Mouse (Mus musculus) stomach, postnatal 0 days (tissue): ENCODE data around the gene Samd11. TPM values are rescaled to one million over a fixed set of nuclear protein-coding genes. Genes with fewer than 3 reads are reported as not detected.
A peak's percentile ranks its signal among the peaks of the same experiment; 100 is the strongest.

ENCODE experiments used
- ATAC-seq: fragments of 200-750 bp; cut with Nextera tagmentation; 2 replicates; pipeline ENCODE4 v1.8.0; 2017; ENCODE audit not compliant: low FRiP score, low TSS enrichment
- DNase-seq: peaks from one replicate; pipeline ENCODE4 v3.0.0-alpha.2; 2016; ENCODE audit warnings: low spot score
- H3K27ac ChIP-seq: fragments of 300-500 bp; sonication (generic); replicated peaks from 2 replicates; pipeline ENCODE4 v1.5.1; 2014; ENCODE audit warnings: mild to moderate bottlenecking, control low read depth
- H3K27me3 ChIP-seq: fragments of 300-500 bp; sonication (generic); 2 replicates; pipeline ENCODE4 v1.6.1; 2014; ENCODE audit warnings: low read length; ENCODE audit not compliant: control insufficient read depth, insufficient read depth
- H3K36me3 ChIP-seq: fragments of 300-500 bp; sonication (generic); 2 replicates; pipeline ENCODE4 v1.6.1; 2014; ENCODE audit warnings: low read length, mixed read lengths; ENCODE audit not compliant: control insufficient read depth, insufficient read depth
- H3K4me1 ChIP-seq: fragments of 300-500 bp; sonication (generic); replicated peaks from 2 replicates; pipeline ENCODE4 v1.6.1; 2014; ENCODE audit warnings: antibody characterized with exemption; ENCODE audit not compliant: control insufficient read depth, insufficient read depth
- H3K4me2 ChIP-seq: fragments of 300-500 bp; sonication (generic); replicated peaks from 2 replicates; pipeline ENCODE4 v1.6.1; 2014; ENCODE audit warnings: low read depth, mild to moderate bottlenecking, control low read depth, moderate library complexity
- H3K4me3 ChIP-seq: fragments of 300-500 bp; sonication (generic); 2 replicates; pipeline ENCODE4 v1.5.1; 2014; ENCODE audit warnings: low read depth, low read length, control low read depth
- H3K9ac ChIP-seq: fragments of 300-500 bp; sonication (generic); 2 replicates; pipeline ENCODE4 v1.6.1; 2014; ENCODE audit warnings: mild to moderate bottlenecking, low read length, control low read depth, mixed read lengths
- H3K9me3 ChIP-seq: fragments of 300-500 bp; sonication (generic); 2 replicates; pipeline ENCODE4 v1.6.1; 2016; ENCODE audit warnings: low read length; ENCODE audit not compliant: control insufficient read depth
- CTCF ChIP-seq: IDR thresholded peaks from 2 replicates; pipeline ENCODE4 v1.5.1; 2016; ENCODE audit warnings: antibody characterized with exemption, low read depth, mild to moderate bottlenecking, moderate library complexity
- EP300 ChIP-seq: optimal IDR thresholded peaks from 2 replicates; pipeline ENCODE3; 2016; ENCODE audit warnings: antibody characterized with exemption
- WGBS: fragments of 180-500 bp; shearing (Covaris S2); extraction: QIAGEN DNeasy Blood & Tissue Kit; methylation state at CpG from one replicate; pipeline ENCODE4 v1.1.7; 2014; 5-methylcytosine and 5-hydroxymethylcytosine counted together
- polyA plus RNA-seq: library from polyadenylated mRNA; unstranded; fragments of >200 nt; fragmentation: Nextera tagmentation; extraction: Ambion mirVana; gene quantifications from 2 replicates; pipeline ENCODE4 v1.2.1, GENCODE M21; 2015

Samd11 gene
- polyA plus RNA-seq, 1 experiment from 2014 or later, result 0.18 TPM

DNA sequence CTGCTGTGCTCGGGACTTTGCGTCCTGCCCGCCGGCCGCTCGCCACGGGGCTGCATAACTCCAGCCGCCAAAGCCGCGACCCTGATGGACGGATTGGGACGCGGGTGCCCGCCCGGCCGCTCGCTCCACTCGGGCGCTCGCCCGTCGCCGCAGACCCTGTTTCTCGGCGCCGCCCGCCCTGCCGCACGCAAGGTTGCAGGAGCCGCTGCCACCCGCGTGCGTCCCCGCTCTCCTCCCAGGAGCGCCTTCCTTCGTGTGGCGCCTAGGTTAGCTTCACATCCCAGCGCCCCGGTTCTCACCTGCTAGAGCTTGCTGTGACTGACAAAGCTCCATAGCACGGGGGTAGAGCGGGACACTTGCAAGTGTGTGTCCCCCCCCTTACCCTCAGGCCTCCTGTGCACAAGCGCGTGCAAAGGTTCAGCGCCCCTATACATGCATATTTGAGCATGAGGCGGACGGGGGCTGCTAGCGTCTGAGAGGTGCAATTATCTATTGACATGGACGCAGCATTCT, 20.7 kb downstream of the Samd11 start, which contains the start of gene Plekhn1:
Gene Plekhn1, minus strand, starts transcription at position 157 of the 513 bp plus-strand sequence.
- peak; percentile 82 for DNase-seq
- under 1% methylated on average over 39 of the region's 48 CpGs for WGBS
- Histone ChIP-seq H3K9me3 (no peaks in the 10 kb centered on the region), H3K4me3 (peak within 1 kb of the TSS; percentile 87), H3K36me3 (peaks cover 18% of the 10 kb centered on the region), H3K4me2 (peak within 1 kb of the TSS; percentile 96), H3K27me3 (no peaks in the 10 kb centered on the region), H3K4me1 (no peaks in the 10 kb centered on the region; the same call in 1 of the 2 replicates), H3K9ac (peak within 1 kb of the TSS; percentile 67), H3K27ac (peak within 1 kb of the TSS; percentile 93)
- peak; percentile 21 for ATAC-seq
- TF ChIP-seq CTCF (peak; percentile 1; the same call in 1 of the 2 replicates), EP300 (no peak)

- H3K9me3 ChIP-seq, result no peaks in the 10 kb centered on the region
- H3K4me3 ChIP-seq, result peak overlapping the region; percentile 65
- ATAC-seq, result no peak
- peak overlapping the region; percentile 67 for H3K9ac ChIP-seq
- no peaks in the 10 kb centered on the region for H3K27me3 ChIP-seq
- peaks cover 16% of the 10 kb centered on the region for H3K36me3 ChIP-seq
- H3K4me2 ChIP-seq, result peak overlapping the region; percentile 96
- 7% methylated on average over 17 of the region's 17 CpGs for WGBS
- H3K4me1 ChIP-seq, result no peaks in the 10 kb centered on the region; the same call in 1 of the 2 replicates
- no peak for TF ChIP-seq EP300
- peak overlapping the region; percentile 49; the same call in 1 of the 2 replicates for H3K27ac ChIP-seq
- DNase-seq, result peak; percentile 36
These were observed 21.4 kb downstream of the Samd11 start for GRCm38 (mm10) chr4:156234021-156234501.

DNA sequence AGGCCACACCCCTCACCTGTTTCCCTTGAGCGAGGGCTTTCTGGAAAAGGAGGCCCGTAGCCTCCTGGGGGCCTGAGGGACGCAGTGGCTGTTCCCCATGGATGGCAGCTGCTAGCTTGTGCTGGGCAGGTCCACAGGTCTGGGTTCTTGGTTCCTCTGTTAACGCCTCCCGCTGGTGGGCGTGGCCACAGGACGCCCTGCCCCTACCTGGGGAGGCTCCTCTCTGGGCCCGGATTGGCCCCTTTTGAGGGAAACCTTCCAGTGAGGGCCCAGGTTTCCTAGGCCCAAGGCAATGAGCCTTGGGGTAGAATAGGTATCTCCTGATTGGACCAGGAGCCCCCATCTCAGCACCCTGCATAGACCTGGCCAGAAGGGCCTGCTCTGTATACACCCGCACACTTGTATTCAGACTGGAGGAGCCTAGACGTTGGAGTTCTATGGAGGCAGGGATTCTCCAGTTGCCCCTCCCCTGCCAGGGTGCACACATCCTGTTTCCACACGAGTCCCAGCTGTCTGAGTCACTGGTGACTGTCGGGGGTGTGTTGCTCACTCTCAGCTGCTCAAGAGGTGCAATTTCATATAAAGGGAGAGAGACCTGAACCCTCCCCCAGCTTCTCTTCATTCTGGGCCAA, 26.9 kb downstream of the Samd11 start:
- Histone ChIP-seq H3K27ac (peak overlapping the region; percentile 81), H3K4me2 (peak overlapping the region; percentile 51), H3K4me3 (peak overlapping the region; percentile 36), H3K4me1 (peaks cover 4% of the 10 kb centered on the region), H3K9me3 (no peaks in the 10 kb centered on the region), H3K36me3 (peaks cover 14% of the 10 kb centered on the region), H3K27me3 (no peaks in the 10 kb centered on the region), H3K9ac (peak overlapping the region; percentile 53)
- ATAC-seq (peak; percentile 69), DNase-seq (peak; percentile 70)
- TF ChIP-seq EP300 (no peak), CTCF (no peak)
- WGBS, result 22% methylated on average over 12 of the region's 12 CpGs

GRCm38 (mm10) chr4:156227752-156228392, 27.6 kb downstream of the Samd11 start:
- Histone ChIP-seq H3K4me2 (peak overlapping the region; percentile 51), H3K27ac (peak overlapping the region; percentile 81), H3K36me3 (peaks cover 11% of the 10 kb centered on the region), H3K4me3 (peak overlapping the region; percentile 36), H3K27me3 (no peaks in the 10 kb centered on the region), H3K4me1 (peaks cover 4% of the 10 kb centered on the region), H3K9ac (peak overlapping the region; percentile 53), H3K9me3 (no peaks in the 10 kb centered on the region)
- peak; percentile 43 for ATAC-seq
- DNase-seq, result peak; percentile 57
- TF ChIP-seq CTCF, result no peak
- TF ChIP-seq EP300, result no peak
- WGBS, result 26% methylated on average over 18 of the region's 18 CpGs

DNA sequence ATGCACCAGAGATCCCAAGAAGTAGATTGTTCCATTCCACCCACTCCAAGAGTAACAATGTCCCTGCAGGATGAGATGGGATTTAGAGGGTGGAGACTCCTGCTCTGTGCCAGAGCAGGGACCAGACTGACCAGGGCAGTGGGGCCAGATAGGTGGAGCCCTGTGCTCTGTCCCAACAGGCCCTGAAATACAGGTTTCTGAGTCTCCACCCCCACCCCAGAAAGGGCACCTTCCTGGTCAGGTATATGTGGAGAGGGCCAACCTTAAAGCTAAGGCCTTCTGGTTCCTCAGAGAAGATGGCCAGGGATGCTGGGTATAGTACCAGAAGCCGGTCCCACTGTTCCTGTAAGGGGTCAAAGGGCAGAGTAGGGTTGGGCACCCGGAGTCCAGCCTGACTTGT, 31.2 kb downstream of the Samd11 start:
- H3K9ac ChIP-seq, result no peak overlapping the region
- H3K9me3 ChIP-seq, result no peaks in the 10 kb centered on the region
- H3K4me3 ChIP-seq, result no peak overlapping the region
- H3K4me2 ChIP-seq, result no peak overlapping the region
- TF ChIP-seq EP300 (no peak), CTCF (no peak)
- no peaks in the 10 kb centered on the region for H3K27me3 ChIP-seq
- peaks cover 4% of the 10 kb centered on the region for H3K4me1 ChIP-seq
- DNase-seq, result no peak
- no peak for ATAC-seq
- no peak overlapping the region for H3K27ac ChIP-seq
- WGBS, result 76% methylated on average over 2 of the region's 2 CpGs
- H3K36me3 ChIP-seq, result no peaks in the 10 kb centered on the region

DNA sequence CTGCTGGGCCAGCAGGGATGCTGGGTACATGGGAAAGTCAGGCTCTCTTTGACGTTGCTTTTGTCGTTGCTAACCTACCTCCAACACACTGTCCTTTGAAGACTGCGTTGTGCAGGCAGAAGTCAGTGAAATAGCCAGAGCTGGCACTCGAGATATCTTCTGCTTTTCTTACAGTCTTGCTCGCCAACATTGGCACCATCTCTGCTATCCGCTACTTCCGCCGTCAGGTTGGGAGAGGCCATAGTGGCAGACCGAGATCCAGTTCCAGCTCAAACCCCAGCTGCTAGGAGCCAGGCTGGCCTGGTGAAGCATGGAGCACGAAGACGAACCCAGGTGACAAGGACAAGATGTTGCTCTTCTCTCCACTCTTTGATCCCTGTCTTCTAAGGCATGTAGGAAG, 35.5 kb downstream of the Samd11 start:
- H3K9ac ChIP-seq, result no peak overlapping the region
- 92% methylated on average over 11 of the region's 11 CpGs for WGBS

More for the DNA sequence above, 35.5 kb downstream of the Samd11 start:
- no peaks in the 10 kb centered on the region for H3K4me1 ChIP-seq
- no peaks in the 10 kb centered on the region for H3K27me3 ChIP-seq
- no peaks in the 10 kb centered on the region for H3K9me3 ChIP-seq
- H3K4me3 ChIP-seq, result no peak overlapping the region
- H3K36me3 ChIP-seq, result no peaks in the 10 kb centered on the region
- DNase-seq (no peak), ATAC-seq (no peak)
- H3K4me2 ChIP-seq, result no peak overlapping the region
- H3K27ac ChIP-seq, result no peak overlapping the region
- no peak for TF ChIP-seq EP300
- TF ChIP-seq CTCF, result no peak
